Mouse (Mus musculus) intestine, postnatal 0 days (tissue): ENCODE data around the gene Galnt7. TPM values are rescaled to one million over a fixed set of nuclear protein-coding genes. Genes with fewer than 3 reads are reported as not detected.
A peak's percentile ranks its signal among the peaks of the same experiment; 100 is the strongest.

Experiments
- ATAC-seq: fragments of 200-750 bp; cut with Nextera tagmentation; 2 replicates; pipeline ENCODE4 v1.8.0; 2017; ENCODE audit warnings: mild to moderate bottlenecking, moderate TSS enrichment, moderate library complexity
- H3K27ac ChIP-seq: fragments of 300-500 bp; sonication (generic); 2 replicates; pipeline ENCODE4 v1.5.1; 2014; ENCODE audit warnings: mild to moderate bottlenecking, low read depth, low read length, moderate library complexity
- H3K27me3 ChIP-seq: fragments of 300-500 bp; sonication (generic); replicated peaks from 2 replicates; pipeline ENCODE4 v1.6.1; 2014; ENCODE audit warnings: low read length, mixed read lengths; ENCODE audit not compliant: control insufficient read depth, insufficient read depth
- H3K36me3 ChIP-seq: fragments of 300-500 bp; sonication (generic); 2 replicates; pipeline ENCODE4 v1.6.1; 2014; ENCODE audit warnings: mild to moderate bottlenecking, moderate library complexity; ENCODE audit not compliant: control insufficient read depth, insufficient read depth
- H3K4me1 ChIP-seq: fragments of 300-500 bp; sonication (generic); replicated peaks from 2 replicates; pipeline ENCODE4 v1.6.1; 2014; ENCODE audit warnings: antibody characterized with exemption, low read length, mixed read lengths; ENCODE audit not compliant: control insufficient read depth, insufficient read depth
- H3K4me2 ChIP-seq: fragments of 300-500 bp; sonication (generic); replicated peaks from 2 replicates; pipeline ENCODE4 v1.6.1; 2014; ENCODE audit warnings: low read depth, mild to moderate bottlenecking, moderate library complexity
- H3K4me3 ChIP-seq: fragments of 300-500 bp; sonication (generic); 2 replicates; pipeline ENCODE4 v1.5.1; 2014; ENCODE audit warnings: low read depth, low read length
- H3K9ac ChIP-seq: fragments of 300-500 bp; sonication (generic); 2 replicates; pipeline ENCODE4 v1.6.1; 2014; ENCODE audit warnings: mild to moderate bottlenecking, low read depth, low read length
- H3K9me3 ChIP-seq: fragments of 300-500 bp; sonication (generic); 2 replicates; pipeline ENCODE4 v1.6.1; 2016; ENCODE audit warnings: mixed run types; ENCODE audit not compliant: control insufficient read depth
- CTCF ChIP-seq: sonication (generic); IDR thresholded peaks from 2 replicates; pipeline ENCODE4 v1.5.1; 2016; ENCODE audit warnings: low read depth, mild to moderate bottlenecking, control low read depth, antibody characterized with exemption, moderate library complexity
- WGBS: fragments of 180-500 bp; shearing (Covaris S2); extraction: QIAGEN DNeasy Blood & Tissue Kit; methylation state at CpG from one replicate; pipeline ENCODE4 v1.1.7; 2014; 5-methylcytosine and 5-hydroxymethylcytosine counted together
- polyA plus RNA-seq: library from polyadenylated mRNA; unstranded; fragments of >200 nt; fragmentation: Nextera tagmentation; extraction: Ambion mirVana; gene quantifications from 2 replicates; pipeline ENCODE4 v1.2.1, GENCODE M21; 2015

Gene Galnt7
- polyA plus RNA-seq, 1 experiment from 2014 or later = 20.2 TPM

- Histone ChIP-seq H3K9me3 (no peaks in the 10 kb centered on the region), H3K27me3 (no peaks in the 10 kb centered on the region), H3K4me1 (peaks cover 2% of the 10 kb centered on the region; the same call in 1 of the 2 replicates), H3K27ac (0 out of 2 replicates have a peak overlapping the region, but pooled peaks have one; percentile 97), H3K4me3 (peak overlapping the region; percentile 97), H3K4me2 (peak overlapping the region; percentile 72), H3K9ac (no peak overlapping the region), H3K36me3 (no peaks in the 10 kb centered on the region)
- no peak for ATAC-seq
- WGBS = 44% methylated on average over 7 of the region's 7 CpGs
- TF ChIP-seq CTCF = no peak
Measured at GRCm38 (mm10) chr8:57654146-57654545, 1.3 kb upstream of the Galnt7 start.

- Histone ChIP-seq H3K36me3 (no peaks in the 10 kb centered on the region), H3K4me1 (peaks cover 3% of the 10 kb centered on the region; the same call in 1 of the 2 replicates), H3K4me2 (peak overlapping the region; percentile 72), H3K27ac (peak overlapping the region; percentile 97; the same call in 1 of the 2 replicates), H3K4me3 (peak overlapping the region; percentile 97), H3K9me3 (no peaks in the 10 kb centered on the region), H3K27me3 (no peaks in the 10 kb centered on the region), H3K9ac (peak overlapping the region; percentile 96; the same call in 1 of the 2 replicates)
- WGBS = 14% methylated on average over 7 of the region's 7 CpGs
- no peak for ATAC-seq
- no peak for TF ChIP-seq CTCF
Measured at GRCm38 (mm10) chr8:57653768-57654125, 915 bp upstream of the Galnt7 start.

- peak overlapping the region; percentile 97 for H3K4me3 ChIP-seq
- no peaks in the 10 kb centered on the region for H3K27me3 ChIP-seq
- ATAC-seq = peak; percentile 48
- H3K4me2 ChIP-seq = peak overlapping the region; percentile 72
- TF ChIP-seq CTCF = no peak
- peak overlapping the region; percentile 96 for H3K9ac ChIP-seq
- H3K9me3 ChIP-seq = no peaks in the 10 kb centered on the region
- WGBS = under 1% methylated on average over 24 of the region's 38 CpGs
- H3K36me3 ChIP-seq = no peaks in the 10 kb centered on the region
- H3K4me1 ChIP-seq = peaks cover 5% of the 10 kb centered on the region; the same call in 1 of the 2 replicates
- H3K27ac ChIP-seq = peak overlapping the region; percentile 97
Measured at GRCm38 (mm10) chr8:57653056-57653767, 380 bp upstream of the Galnt7 start.

- peak; percentile 78 for ATAC-seq
- Histone ChIP-seq H3K36me3 (no peaks in the 10 kb centered on the region), H3K27me3 (no peaks in the 10 kb centered on the region), H3K9me3 (no peaks in the 10 kb centered on the region), H3K9ac (peak overlapping the region; percentile 96), H3K4me3 (peak overlapping the region; percentile 97), H3K4me1 (peaks cover 9% of the 10 kb centered on the region; the same call in 1 of the 2 replicates), H3K4me2 (peak overlapping the region; percentile 72), H3K27ac (peak overlapping the region; percentile 97)
- WGBS = under 1% methylated on average over 84 of the region's 91 CpGs
- peak; percentile 28; the same call in 1 of the 2 replicates for TF ChIP-seq CTCF
Measured at GRCm38 (mm10) chr8:57651689-57652455, 960 bp downstream of the Galnt7 start.

GRCm38 (mm10) chr8:57651357-57651688 is 1.5 kb downstream of the Galnt7 start:
- Histone ChIP-seq H3K9ac (peak overlapping the region; percentile 96), H3K4me1 (peaks cover 9% of the 10 kb centered on the region; the same call in 1 of the 2 replicates), H3K36me3 (no peaks in the 10 kb centered on the region), H3K27me3 (no peaks in the 10 kb centered on the region), H3K4me2 (peak overlapping the region; percentile 72), H3K4me3 (peak overlapping the region; percentile 97), H3K9me3 (no peaks in the 10 kb centered on the region), H3K27ac (peak overlapping the region; percentile 97)
- ATAC-seq = no peak
- 0% methylated on average over 8 of the region's 8 CpGs for WGBS
- no peak for TF ChIP-seq CTCF

- WGBS = 69% methylated on average over 6 of the region's 6 CpGs
- no peak for TF ChIP-seq CTCF
Measured at GRCm38 (mm10) chr8:57650216-57650615, 2.6 kb downstream of the Galnt7 start.

More at GRCm38 (mm10) chr8:57650216-57650615, 2.6 kb downstream of the Galnt7 start:
- Histone ChIP-seq H3K36me3 (no peaks in the 10 kb centered on the region), H3K9me3 (no peaks in the 10 kb centered on the region), H3K27me3 (no peaks in the 10 kb centered on the region), H3K4me3 (no peak overlapping the region), H3K4me1 (peaks cover 9% of the 10 kb centered on the region; the same call in 1 of the 2 replicates), H3K4me2 (peak overlapping the region; percentile 72), H3K27ac (no peak overlapping the region), H3K9ac (no peak overlapping the region)
- ATAC-seq = no peak
